Mouse (Mus musculus): ENCODE data around the gene AC129217.1.

DNA sequence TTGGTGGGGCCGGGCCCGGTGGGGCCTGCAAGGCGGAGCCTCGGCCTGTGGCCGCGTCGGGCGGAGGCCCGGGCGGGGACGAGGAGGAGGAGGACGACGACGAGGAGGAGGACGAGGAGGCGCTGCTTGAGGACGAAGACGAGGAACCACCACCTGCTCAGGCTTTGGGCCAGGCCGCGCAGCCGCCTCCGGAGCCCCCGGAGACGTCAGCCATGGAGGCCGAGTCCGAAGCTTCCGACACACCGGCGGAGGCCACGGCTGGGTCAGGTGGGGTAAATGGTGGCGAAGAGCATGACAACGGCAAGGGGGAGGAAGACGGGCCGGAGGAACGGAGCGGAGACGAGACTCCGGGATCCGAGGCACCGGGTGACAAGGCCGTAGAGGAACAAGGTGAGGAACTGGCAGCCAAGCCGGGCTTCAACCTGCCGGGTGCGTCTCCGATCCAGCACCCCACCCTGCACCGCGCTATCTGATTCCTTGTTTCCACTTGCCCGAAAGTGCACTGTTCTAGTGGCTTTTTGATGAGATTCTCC lies 9.1 kb upstream of the AC129217.1 start:
- TF ChIP-seq CTCF (IDR thresholded peaks at IDR 0.05; ENCODE audit: borderline replicate concordance, extremely low read depth, insufficient read depth, insufficient read length): no peak
- TF ChIP-seq POLR2A (IDR thresholded peaks at IDR 0.05; ENCODE audit: borderline replicate concordance, extremely low read depth, insufficient read depth, insufficient read length, poor library complexity, severe bottlenecking): no peak
